Mouse (Mus musculus) forebrain, embryonic 10.5 days (tissue): ENCODE measurements around the gene Sdhaf3. TPM values are rescaled to one million over a fixed set of nuclear protein-coding genes. Genes with fewer than 3 reads are reported as not detected.

ENCODE experiments used
- DNase-seq: peaks from one replicate; pipeline ENCODE4 v3.0.0-alpha.2; 2017; ENCODE audit warnings: low spot score; ENCODE audit errors: extremely low spot score
- H3K27ac ChIP-seq: fragments of 300-500 bp; sonication (generic); 2 replicates; pipeline ENCODE4 v1.5.1; 2016; ENCODE audit warnings: mild to moderate bottlenecking
- H3K27me3 ChIP-seq: fragments of 300-500 bp; sonication (generic); 2 replicates; pipeline ENCODE4 v1.6.1; 2016; ENCODE audit warnings: mild to moderate bottlenecking; ENCODE audit not compliant: poor library complexity, severe bottlenecking
- H3K36me3 ChIP-seq: fragments of 300-500 bp; sonication (generic); replicated peaks from 2 replicates; pipeline ENCODE4 v1.6.1; 2016; ENCODE audit warnings: mild to moderate bottlenecking, moderate library complexity
- H3K4me1 ChIP-seq: fragments of 300-500 bp; sonication (generic); 2 replicates; pipeline ENCODE4 v1.6.1; 2016
- H3K4me3 ChIP-seq: fragments of 300-500 bp; sonication (generic); 2 replicates; pipeline ENCODE4 v1.5.1; 2016; ENCODE audit warnings: mild to moderate bottlenecking, moderate library complexity
- H3K9me3 ChIP-seq: fragments of 300-500 bp; sonication (generic); 2 replicates; pipeline ENCODE4 v1.6.1; 2016; ENCODE audit warnings: mild to moderate bottlenecking, moderate library complexity
- WGBS: fragments of 180-500 bp; shearing (Covaris S2); methylation state at CpG from one replicate; pipeline ENCODE4 v1.1.7; 2016; 5-methylcytosine and 5-hydroxymethylcytosine counted together
- polyA plus RNA-seq: library from polyadenylated mRNA; unstranded; fragments of >200 nt; fragmentation: Nextera tagmentation; extraction: Ambion mirVana; gene quantifications from 2 replicates; pipeline ENCODE4 v1.2.1, GENCODE M21; 2016

Sdhaf3 gene
- polyA plus RNA-seq: 6.4 and 7.2 TPM in 2 replicates

GRCm38 (mm10) chr6:6955764-6956561 lies at the start of gene Sdhaf3:
Gene Sdhaf3, plus strand, starts transcription at chr6:6956004.
- Histone ChIP-seq H3K27me3 (no peaks in the 10 kb centered on the region), H3K4me3 (peak within 1 kb of the TSS; percentile 71), H3K4me1 (peaks cover 11% of the 10 kb centered on the region), H3K36me3 (no peaks in the 10 kb centered on the region), H3K9me3 (no peaks in the 10 kb centered on the region), H3K27ac (peak within 1 kb of the TSS; percentile 90)
- DNase-seq: peak; percentile 95
- under 1% methylated on average over 52 of the region's 52 CpGs for WGBS

- H3K4me1 ChIP-seq: no peaks in the 10 kb centered on the region
- no peaks in the 10 kb centered on the region; the same call in 1 of the 2 replicates for H3K9me3 ChIP-seq
- 93% methylated on average over 8 of the region's 8 CpGs for WGBS
- no peak for DNase-seq
- H3K27me3 ChIP-seq: no peaks in the 10 kb centered on the region
- H3K27ac ChIP-seq: no peak overlapping the region
- H3K36me3 ChIP-seq: no peaks in the 10 kb centered on the region
- H3K4me3 ChIP-seq: no peak overlapping the region
These were observed 46.2 kb upstream of the Sdhaf3 start for GRCm38 (mm10) chr6:6909586-6909985.

- WGBS: 84% methylated on average over 1 of the region's 1 CpGs
- H3K27me3 ChIP-seq: no peaks in the 10 kb centered on the region
- no peaks in the 10 kb centered on the region for H3K9me3 ChIP-seq
- no peak for DNase-seq
- H3K36me3 ChIP-seq: no peaks in the 10 kb centered on the region
- H3K4me3 ChIP-seq: no peak overlapping the region
- no peaks in the 10 kb centered on the region for H3K4me1 ChIP-seq
- no peak overlapping the region for H3K27ac ChIP-seq
These were observed 41.5 kb upstream of the Sdhaf3 start for GRCm38 (mm10) chr6:6914304-6914703.

GRCm38 (mm10) chr6:6914849-6915525 lies 40.8 kb upstream of the Sdhaf3 start:
- H3K27ac ChIP-seq: no peak overlapping the region
- H3K27me3 ChIP-seq: no peaks in the 10 kb centered on the region
- no peaks in the 10 kb centered on the region for H3K36me3 ChIP-seq
- H3K4me3 ChIP-seq: no peak overlapping the region
- WGBS: 42% methylated on average over 5 of the region's 5 CpGs
- no peaks in the 10 kb centered on the region for H3K9me3 ChIP-seq
- no peaks in the 10 kb centered on the region for H3K4me1 ChIP-seq
- peak; percentile 23 for DNase-seq

- no peaks in the 10 kb centered on the region for H3K9me3 ChIP-seq
- H3K27ac ChIP-seq: no peak overlapping the region
- no peaks in the 10 kb centered on the region for H3K36me3 ChIP-seq
- no peaks in the 10 kb centered on the region for H3K27me3 ChIP-seq
- 59% methylated on average over 9 of the region's 9 CpGs for WGBS
- no peaks in the 10 kb centered on the region for H3K4me1 ChIP-seq
- DNase-seq: no peak
- no peak overlapping the region for H3K4me3 ChIP-seq
These were observed 40.3 kb upstream of the Sdhaf3 start for GRCm38 (mm10) chr6:6915526-6915915.

GRCm38 (mm10) chr6:6917334-6917733 lies 38.5 kb upstream of the Sdhaf3 start:
- no peak overlapping the region for H3K27ac ChIP-seq
- no peaks in the 10 kb centered on the region for H3K9me3 ChIP-seq
- 92% methylated on average over 4 of the region's 4 CpGs for WGBS
- no peaks in the 10 kb centered on the region for H3K27me3 ChIP-seq
- no peak for DNase-seq
- no peak overlapping the region for H3K4me3 ChIP-seq
- H3K36me3 ChIP-seq: no peaks in the 10 kb centered on the region
- H3K4me1 ChIP-seq: no peaks in the 10 kb centered on the region

GRCm38 (mm10) chr6:6925264-6925663 lies 30.5 kb upstream of the Sdhaf3 start:
- H3K9me3 ChIP-seq: no peaks in the 10 kb centered on the region
- H3K4me3 ChIP-seq: no peak overlapping the region
- H3K4me1 ChIP-seq: no peaks in the 10 kb centered on the region
- H3K36me3 ChIP-seq: no peaks in the 10 kb centered on the region
- no peak overlapping the region for H3K27ac ChIP-seq
- 68% methylated on average over 1 of the region's 1 CpGs for WGBS
- no peaks in the 10 kb centered on the region for H3K27me3 ChIP-seq
- DNase-seq: no peak

GRCm38 (mm10) chr6:6930831-6931230 lies 25.0 kb upstream of the Sdhaf3 start:
- 92% methylated on average over 4 of the region's 4 CpGs for WGBS
- H3K4me3 ChIP-seq: no peak overlapping the region
- H3K27ac ChIP-seq: no peak overlapping the region
- no peak for DNase-seq
- no peaks in the 10 kb centered on the region for H3K9me3 ChIP-seq
- no peaks in the 10 kb centered on the region for H3K4me1 ChIP-seq
- H3K27me3 ChIP-seq: no peaks in the 10 kb centered on the region
- no peaks in the 10 kb centered on the region for H3K36me3 ChIP-seq

GRCm38 (mm10) chr6:6931507-6931906 lies 24.3 kb upstream of the Sdhaf3 start:
- Histone ChIP-seq H3K27me3 (no peaks in the 10 kb centered on the region), H3K9me3 (no peaks in the 10 kb centered on the region), H3K4me1 (no peaks in the 10 kb centered on the region), H3K36me3 (no peaks in the 10 kb centered on the region), H3K4me3 (no peak overlapping the region), H3K27ac (no peak overlapping the region)
- no peak for DNase-seq
- WGBS: 92% methylated on average over 4 of the region's 4 CpGs

- 62% methylated on average over 2 of the region's 2 CpGs for WGBS
- no peak for DNase-seq
- no peaks in the 10 kb centered on the region for H3K36me3 ChIP-seq
- no peaks in the 10 kb centered on the region for H3K27me3 ChIP-seq
- no peak overlapping the region for H3K27ac ChIP-seq
- no peaks in the 10 kb centered on the region for H3K4me1 ChIP-seq
- no peaks in the 10 kb centered on the region for H3K9me3 ChIP-seq
- H3K4me3 ChIP-seq: no peak overlapping the region
These were observed 15.0 kb upstream of the Sdhaf3 start for GRCm38 (mm10) chr6:6940845-6941244.

- no peak for DNase-seq
- no peaks in the 10 kb centered on the region for H3K36me3 ChIP-seq
- no peak overlapping the region for H3K27ac ChIP-seq
- H3K4me1 ChIP-seq: no peaks in the 10 kb centered on the region
- no peaks in the 10 kb centered on the region for H3K9me3 ChIP-seq
- H3K27me3 ChIP-seq: no peaks in the 10 kb centered on the region
- WGBS: 55% methylated on average over 6 of the region's 6 CpGs
- no peak overlapping the region for H3K4me3 ChIP-seq
These were observed 13.0 kb upstream of the Sdhaf3 start for GRCm38 (mm10) chr6:6942813-6943212.

- no peak for DNase-seq
- H3K9me3 ChIP-seq: no peaks in the 10 kb centered on the region
- no peak overlapping the region for H3K27ac ChIP-seq
- no peaks in the 10 kb centered on the region for H3K36me3 ChIP-seq
- H3K4me3 ChIP-seq: no peak overlapping the region
- 42% methylated on average over 1 of the region's 1 CpGs for WGBS
- H3K27me3 ChIP-seq: no peaks in the 10 kb centered on the region
- H3K4me1 ChIP-seq: no peaks in the 10 kb centered on the region
These were observed 8.2 kb upstream of the Sdhaf3 start for GRCm38 (mm10) chr6:6947650-6948049.

GRCm38 (mm10) chr6:6955395-6955763 lies 425 bp upstream of the Sdhaf3 start:
- 46% methylated on average over 6 of the region's 6 CpGs for WGBS
- Histone ChIP-seq H3K4me3 (peak overlapping the region; percentile 71), H3K27me3 (no peaks in the 10 kb centered on the region), H3K27ac (peak overlapping the region; percentile 90), H3K4me1 (peaks cover 11% of the 10 kb centered on the region), H3K36me3 (no peaks in the 10 kb centered on the region), H3K9me3 (no peaks in the 10 kb centered on the region)
- no peak for DNase-seq
